Mouse (Mus musculus) liver, embryonic 12.5 days (tissue): Measurements from ENCODE around the gene Dclre1a. TPM values are rescaled to one million over a fixed set of nuclear protein-coding genes. Genes with fewer than 3 reads are reported as not detected.
"Not testable (repeated sequence)": the region's sequence is repeated elsewhere in the genome, so short reads cannot be mapped to it uniquely, and the experiment has no call there.

Experiments
- ATAC-seq: fragments of 200-750 bp; cut with Nextera tagmentation; 2 replicates; pipeline ENCODE4 v1.8.0; 2017; ENCODE audit warnings: moderate number of reproducible peaks, mild to moderate bottlenecking, moderate library complexity
- H3K27ac ChIP-seq: fragments of 300-500 bp; sonication (generic); 2 replicates; pipeline ENCODE4 v1.5.1; 2016; ENCODE audit warnings: mild to moderate bottlenecking
- H3K27me3 ChIP-seq: fragments of 300-500 bp; sonication (generic); replicated peaks from 2 replicates; pipeline ENCODE4 v1.6.1; 2016; ENCODE audit warnings: mild to moderate bottlenecking, moderate library complexity
- H3K36me3 ChIP-seq: fragments of 300-500 bp; sonication (generic); 2 replicates; pipeline ENCODE4 v1.6.1; 2016; ENCODE audit warnings: mild to moderate bottlenecking, moderate library complexity
- H3K4me1 ChIP-seq: fragments of 300-500 bp; sonication (generic); 2 replicates; pipeline ENCODE4 v1.6.1; 2016
- H3K4me2 ChIP-seq: fragments of 300-500 bp; sonication (generic); 2 replicates; pipeline ENCODE4 v1.6.1; 2016; ENCODE audit warnings: mild to moderate bottlenecking, moderate library complexity
- H3K4me3 ChIP-seq: fragments of 300-500 bp; sonication (generic); 2 replicates; pipeline ENCODE4 v1.5.1; 2016; ENCODE audit warnings: mild to moderate bottlenecking, moderate library complexity
- H3K9ac ChIP-seq: fragments of 300-500 bp; sonication (generic); 2 replicates; pipeline ENCODE4 v1.6.1; 2016; ENCODE audit warnings: mild to moderate bottlenecking, moderate library complexity
- H3K9me3 ChIP-seq: fragments of 300-500 bp; sonication (generic); replicated peaks from 2 replicates; pipeline ENCODE4 v1.6.1; 2016; ENCODE audit warnings: mild to moderate bottlenecking, moderate library complexity
- WGBS: fragments of 180-500 bp; shearing (Covaris S2); methylation state at CpG from one replicate; pipeline ENCODE4 v1.1.7; 2016; ENCODE audit not compliant: insufficient replicate concordance; 5-methylcytosine and 5-hydroxymethylcytosine counted together
- polyA plus RNA-seq: library from polyadenylated mRNA; unstranded; fragments of >200 nt; fragmentation: Nextera tagmentation; extraction: Ambion mirVana; gene quantifications from 2 replicates; pipeline ENCODE4 v1.2.1, GENCODE M21; 2016

Gene Dclre1a
- polyA plus RNA-seq, 1 experiment from 2014 or later: 18.9 TPM

DNA sequence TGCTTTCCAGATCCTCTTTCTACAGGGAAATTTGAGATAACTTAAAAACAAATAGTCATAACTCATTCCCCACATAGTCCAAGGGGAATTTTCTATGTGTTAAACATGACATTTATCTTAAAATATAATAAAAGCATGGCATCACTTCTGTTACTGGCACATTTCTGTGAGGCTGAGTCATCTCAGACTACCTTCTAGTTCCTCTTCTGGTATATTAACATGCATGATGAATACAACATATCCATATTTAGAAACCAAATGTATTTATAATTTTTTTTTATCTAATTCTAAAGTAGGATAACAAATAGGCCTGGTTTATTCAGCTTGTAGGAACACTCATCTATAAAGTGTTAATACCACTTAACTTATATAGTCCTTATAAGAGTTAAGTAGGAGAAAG, 2.0 kb downstream of the Dclre1a start:
- H3K4me3 ChIP-seq: no peak overlapping the region
- H3K9me3 ChIP-seq: no peaks in the 10 kb centered on the region
- H3K4me1 ChIP-seq: peaks cover 59% of the 10 kb centered on the region
- H3K27ac ChIP-seq: no peak overlapping the region
- H3K36me3 ChIP-seq: peaks cover 44% of the 10 kb centered on the region
- ATAC-seq: no peak
- H3K27me3 ChIP-seq: no peaks in the 10 kb centered on the region
- H3K4me2 ChIP-seq: peak overlapping the region; percentile 86
- no peak overlapping the region for H3K9ac ChIP-seq

GRCm38 (mm10) chr19:56544681-56545388, 3.2 kb downstream of the Dclre1a start:
- 87% methylated on average over 13 of the region's 13 CpGs for whole genome bisulfite sequencing
- Histone ChIP-seq H3K27me3 (no peaks in the 10 kb centered on the region), H3K36me3 (peaks cover 53% of the 10 kb centered on the region), H3K27ac (peak overlapping the region; percentile 54; the same call in 1 of the 2 replicates), H3K4me3 (no peak overlapping the region), H3K9ac (no peak overlapping the region; the same call in 1 of the 2 replicates), H3K4me2 (peak overlapping the region; percentile 86), H3K9me3 (no peaks in the 10 kb centered on the region), H3K4me1 (peaks cover 51% of the 10 kb centered on the region)
- ATAC-seq: no peak

DNA sequence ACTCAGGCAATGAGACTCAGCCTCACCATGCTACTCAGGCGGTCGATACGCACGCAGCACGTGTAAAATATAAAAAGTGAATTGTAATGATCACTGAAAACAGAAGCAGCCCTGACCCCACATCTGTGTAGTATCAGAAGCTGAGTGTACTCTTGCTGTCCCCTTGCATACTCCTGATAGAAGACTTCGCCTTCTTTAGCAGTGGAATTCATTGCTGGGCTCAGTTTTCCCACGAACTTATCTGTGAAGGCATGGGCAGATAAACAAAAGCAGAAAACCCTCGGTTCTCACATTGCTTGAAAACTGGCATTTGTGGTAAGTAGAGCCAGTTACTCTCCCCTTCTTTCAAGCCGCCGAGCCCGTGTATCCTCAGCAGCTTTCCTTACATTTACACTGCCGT, 4.7 kb downstream of the Dclre1a start:
- H3K4me3 ChIP-seq: peak overlapping the region; percentile 27
- H3K36me3 ChIP-seq: peaks cover 64% of the 10 kb centered on the region
- 53% methylated on average over 12 of the region's 12 CpGs for WGBS

DNA sequence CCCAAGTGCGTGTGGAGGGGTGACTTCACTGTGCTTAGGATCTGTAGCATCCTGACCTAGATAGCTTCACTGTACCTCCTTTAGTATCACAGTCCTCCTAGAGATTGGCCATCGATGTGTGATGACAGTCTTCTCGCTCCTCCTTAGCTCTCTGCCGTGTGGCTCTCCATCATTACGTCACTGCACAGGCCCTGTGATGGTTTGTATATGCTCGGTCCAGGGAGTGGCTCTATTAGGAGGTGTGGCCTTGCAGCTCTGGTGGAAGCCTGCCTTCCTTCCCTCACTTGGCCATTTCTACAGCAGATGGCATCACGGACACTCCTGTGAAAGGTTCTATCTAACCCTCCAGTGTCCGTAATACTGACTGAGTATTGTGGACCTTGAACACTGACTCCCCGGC, 12.3 kb downstream of the Dclre1a start:
- no peak for ATAC-seq
- H3K27ac ChIP-seq: no peak overlapping the region
- no peaks in the 10 kb centered on the region for H3K27me3 ChIP-seq
- no peak overlapping the region for H3K4me2 ChIP-seq
- no peaks in the 10 kb centered on the region for H3K4me1 ChIP-seq
- peaks cover 74% of the 10 kb centered on the region for H3K36me3 ChIP-seq
- WGBS: 79% methylated on average over 9 of the region's 9 CpGs
- H3K4me3 ChIP-seq: no peak overlapping the region
- no peak overlapping the region for H3K9ac ChIP-seq
- no peaks in the 10 kb centered on the region for H3K9me3 ChIP-seq

More for the DNA sequence above, 4.7 kb downstream of the Dclre1a start:
- Histone ChIP-seq H3K9me3 (no peaks in the 10 kb centered on the region), H3K27ac (peak overlapping the region; percentile 50), H3K9ac (peak overlapping the region; percentile 39; the same call in 1 of the 2 replicates), H3K4me2 (peak overlapping the region; percentile 55), H3K4me1 (peaks cover 44% of the 10 kb centered on the region), H3K27me3 (no peaks in the 10 kb centered on the region)
- ATAC-seq: peak; percentile 75

DNA sequence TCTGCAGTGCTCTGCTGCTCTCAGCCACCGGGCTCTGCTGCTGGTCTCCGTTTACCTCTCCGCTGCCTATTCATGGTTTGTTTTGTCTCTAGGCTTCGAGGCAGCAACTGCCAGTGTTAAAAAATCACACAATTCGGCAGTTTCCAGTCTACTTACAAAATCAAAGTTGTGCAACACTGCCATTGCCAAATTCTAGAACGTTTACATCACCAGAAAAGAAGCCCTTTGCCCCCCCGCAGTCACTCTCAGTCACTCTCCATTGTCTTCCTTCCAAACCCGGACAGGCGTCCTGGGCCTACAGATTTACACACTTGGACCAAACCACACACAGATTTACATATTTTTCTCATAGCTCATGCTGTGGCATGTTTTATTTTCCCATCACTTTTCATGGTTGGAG, 13.0 kb downstream of the Dclre1a start:
- Histone ChIP-seq H3K9me3 (no peaks in the 10 kb centered on the region), H3K9ac (no peak overlapping the region), H3K4me3 (no peak overlapping the region), H3K27ac (no peak overlapping the region), H3K4me1 (no peaks in the 10 kb centered on the region), H3K36me3 (peaks cover 67% of the 10 kb centered on the region), H3K27me3 (no peaks in the 10 kb centered on the region), H3K4me2 (no peak overlapping the region)
- WGBS: 72% methylated on average over 9 of the region's 9 CpGs
- no peak for ATAC-seq

DNA sequence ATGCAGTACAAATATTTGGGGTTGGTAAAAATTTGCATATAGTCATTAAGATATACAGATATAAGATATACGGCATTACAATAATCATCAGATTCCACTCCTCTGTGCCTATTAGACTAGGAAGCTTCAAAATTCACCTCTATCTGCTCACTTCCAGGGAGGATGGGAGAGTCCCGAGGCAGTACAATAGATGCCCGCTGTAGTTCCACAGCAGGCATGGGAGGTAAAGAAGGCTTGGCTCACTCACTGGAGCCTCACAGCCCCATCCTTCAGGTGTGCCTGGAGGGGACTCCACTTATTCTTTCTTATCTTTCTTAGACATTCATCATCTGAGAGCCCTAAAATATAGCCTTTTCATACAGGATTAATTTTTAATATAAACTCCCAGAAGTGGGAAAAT, 13.7 kb downstream of the Dclre1a start:
- Histone ChIP-seq H3K9me3 (no peaks in the 10 kb centered on the region), H3K4me2 (no peak overlapping the region), H3K9ac (no peak overlapping the region), H3K27me3 (no peaks in the 10 kb centered on the region), H3K4me1 (no peaks in the 10 kb centered on the region), H3K27ac (no peak overlapping the region), H3K4me3 (no peak overlapping the region), H3K36me3 (peaks cover 62% of the 10 kb centered on the region)
- WGBS: 85% methylated on average over 3 of the region's 3 CpGs
- no peak for ATAC-seq

DNA sequence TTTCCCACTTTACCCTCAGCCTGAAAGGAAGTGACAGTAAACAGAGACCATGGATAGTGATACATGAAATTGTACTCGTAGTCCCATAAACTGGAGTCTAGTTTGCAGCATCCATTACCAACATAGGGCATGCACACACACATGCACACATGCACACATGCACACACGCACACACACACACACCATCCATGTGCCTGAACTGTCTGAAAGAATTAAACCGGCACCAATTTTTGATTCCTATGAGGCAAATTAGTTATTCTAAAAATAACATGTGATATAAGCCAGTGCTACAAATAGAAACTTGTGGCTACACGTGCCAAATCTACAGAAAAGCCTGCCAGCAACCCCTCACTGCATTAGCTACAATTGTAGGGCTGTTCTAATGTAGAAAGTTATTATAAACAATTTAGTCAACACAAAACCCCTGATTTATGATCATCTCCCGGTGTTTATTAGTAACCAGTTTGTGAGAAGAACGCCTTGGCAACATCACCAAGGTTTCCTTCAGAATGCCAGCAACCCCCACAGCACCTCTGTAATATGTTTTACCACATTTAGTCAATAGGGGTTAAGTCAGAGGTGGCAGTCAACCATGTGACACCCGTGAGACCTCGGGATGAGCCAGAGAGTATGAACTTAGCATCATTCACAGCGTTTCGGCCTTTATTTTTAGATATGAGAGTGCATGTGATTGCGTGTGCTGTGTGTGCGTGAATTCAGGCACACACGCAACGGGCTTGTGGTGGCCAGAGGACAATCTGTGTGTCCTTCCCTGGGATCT, 14.5 kb downstream of the Dclre1a start:
- 82% methylated on average over 14 of the region's 14 CpGs for WGBS
- Histone ChIP-seq H3K9ac (no peak overlapping the region), H3K27me3 (no peaks in the 10 kb centered on the region), H3K27ac (no peak overlapping the region), H3K9me3 (no peaks in the 10 kb centered on the region), H3K36me3 (peaks cover 56% of the 10 kb centered on the region), H3K4me1 (no peaks in the 10 kb centered on the region), H3K4me3 (no peak overlapping the region), H3K4me2 (no peak overlapping the region)
- no peak for ATAC-seq

DNA sequence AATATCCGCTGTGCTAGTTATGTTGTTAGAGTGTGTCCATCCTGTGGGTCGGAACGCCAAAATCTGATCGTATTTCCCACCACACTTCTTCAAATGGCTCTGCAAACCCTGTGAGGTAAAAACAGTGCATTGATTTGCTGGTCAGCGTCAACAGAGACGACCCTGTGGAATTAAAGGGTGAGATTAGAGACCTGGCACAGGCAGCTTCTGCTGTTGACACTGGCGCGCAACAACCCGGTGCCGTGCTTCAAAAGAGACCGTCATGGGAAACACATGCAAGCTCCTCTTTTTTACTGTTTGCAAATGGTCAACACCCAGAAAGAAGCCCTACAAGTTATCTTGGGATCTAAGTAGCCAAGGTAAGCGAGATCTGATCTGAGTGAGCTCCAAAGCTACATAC, 16.8 kb downstream of the Dclre1a start:
- Histone ChIP-seq H3K4me1 (no peaks in the 10 kb centered on the region), H3K9ac (no peak overlapping the region), H3K4me2 (no peak overlapping the region), H3K27me3 (no peaks in the 10 kb centered on the region), H3K4me3 (no peak overlapping the region), H3K27ac (no peak overlapping the region), H3K36me3 (peaks cover 35% of the 10 kb centered on the region), H3K9me3 (no peaks in the 10 kb centered on the region)
- ATAC-seq: no peak
- 79% methylated on average over 12 of the region's 12 CpGs for WGBS

- H3K27ac ChIP-seq, H3K4me3 ChIP-seq, H3K4me1 ChIP-seq, H3K4me2 ChIP-seq, H3K9me3 ChIP-seq, ATAC-seq, H3K27me3 ChIP-seq, H3K9ac ChIP-seq: not testable (repeated sequence)
- no CpG with 5 or more reads among the region's 11 CpGs for WGBS
- peaks cover 28% of the 10 kb centered on the region for H3K36me3 ChIP-seq
Measured at GRCm38 (mm10) chr19:56530529-56530928, 17.5 kb downstream of the Dclre1a start.

- WGBS: no CpG with 5 or more reads among the region's 7 CpGs
Measured at GRCm38 (mm10) chr19:56519408-56519807, 28.6 kb downstream of the Dclre1a start.

GRCm38 (mm10) chr19:56513527-56513926, 34.5 kb downstream of the Dclre1a start:
- no CpG with 5 or more reads among the region's 2 CpGs for WGBS

More at GRCm38 (mm10) chr19:56519408-56519807, 28.6 kb downstream of the Dclre1a start:
- H3K9ac ChIP-seq, H3K9me3 ChIP-seq, H3K4me3 ChIP-seq, H3K27ac ChIP-seq, H3K4me1 ChIP-seq, ATAC-seq, H3K4me2 ChIP-seq, H3K36me3 ChIP-seq, H3K27me3 ChIP-seq: not testable (repeated sequence)

GRCm38 (mm10) chr19:56511207-56511606, 36.8 kb downstream of the Dclre1a start:
- not testable (repeated sequence) for H3K36me3 ChIP-seq, ATAC-seq, H3K9ac ChIP-seq, H3K4me2 ChIP-seq, H3K4me1 ChIP-seq, H3K4me3 ChIP-seq, H3K27ac ChIP-seq, H3K9me3 ChIP-seq, H3K27me3 ChIP-seq
- no CpG with 5 or more reads among the region's 4 CpGs for WGBS

More at GRCm38 (mm10) chr19:56513527-56513926, 34.5 kb downstream of the Dclre1a start:
- H3K4me3 ChIP-seq, H3K27ac ChIP-seq, H3K9me3 ChIP-seq, H3K4me2 ChIP-seq, H3K4me1 ChIP-seq, H3K36me3 ChIP-seq, H3K27me3 ChIP-seq, H3K9ac ChIP-seq: not testable (repeated sequence)
- 0 out of 2 replicates have a peak, but pooled peaks have one; percentile 37 for ATAC-seq
